Mouse (Mus musculus) MEL (cell line): ENCODE results near the gene Kcnb1. TPM values are rescaled to one million over a fixed set of nuclear protein-coding genes. Genes with fewer than 3 reads are reported as not detected.

Experiments
- DNase-seq: peaks from one replicate; pipeline ENCODE4 v3.0.0; 2011; ENCODE audit warnings: low read depth, low spot score
- H3K27ac ChIP-seq: 2 replicates; pipeline ENCODE4 v1.5.1; 2012; ENCODE audit warnings: low read depth, mild to moderate bottlenecking, control low read depth, low read length, moderate library complexity; ENCODE audit not compliant: control insufficient read depth
- H3K27me3 ChIP-seq, 2 experiments: fragments of 150-350 bp in 1 of 2; sonication (generic) in 1 of 2; 2 replicates each; pipeline ENCODE4 v1.6.1; 2012; ENCODE audit warnings: low read length in 2 of 2, mild to moderate bottlenecking in 2 of 2, improper control_type of control experiment in 1 of 2, moderate library complexity in 1 of 2; ENCODE audit not compliant: insufficient read depth in 2 of 2, control insufficient read depth in 1 of 2
- H3K36me3 ChIP-seq, 2 experiments: 2 replicates each; pipeline ENCODE4 v1.6.1; 2012 to 2014; ENCODE audit warnings: low read length in 2 of 2, improper control_type of control experiment in 1 of 2, inconsistent platforms in 1 of 2, mild to moderate bottlenecking in 1 of 2; ENCODE audit not compliant: insufficient read depth in 2 of 2, control insufficient read depth in 1 of 2
- H3K4me1 ChIP-seq, 2 experiments: fragments of 150-350 bp in 1 of 2; sonication (generic) in 1 of 2; 2 replicates each; pipeline ENCODE4 v1.6.1; 2012; ENCODE audit warnings: low read length in 2 of 2, improper control_type of control experiment in 1 of 2, mild to moderate bottlenecking in 1 of 2; ENCODE audit not compliant: insufficient read depth in 2 of 2, control insufficient read depth in 1 of 2
- H3K4me3 ChIP-seq, 2 experiments: fragments of 150-350 bp in 1 of 2; sonication (generic) in 1 of 2; 2 replicates each; pipeline ENCODE4 v1.5.1; 2012; ENCODE audit warnings: low read depth in 2 of 2, low read length in 2 of 2, mild to moderate bottlenecking in 2 of 2, moderate library complexity in 2 of 2, control low read depth in 1 of 2, improper control_type of control experiment in 1 of 2; ENCODE audit not compliant: control insufficient read depth in 1 of 2, insufficient read depth in 1 of 2
- H3K79me2 ChIP-seq: 2 replicates; pipeline ENCODE4 v1.6.1; 2012; ENCODE audit warnings: mild to moderate bottlenecking, low read length, moderate library complexity; ENCODE audit not compliant: control insufficient read depth, poor library complexity, insufficient read depth
- H3K9ac ChIP-seq: 2 replicates; pipeline ENCODE4 v1.6.1; 2012; ENCODE audit warnings: low read depth, mild to moderate bottlenecking, control low read depth, low read length, moderate library complexity; ENCODE audit not compliant: control insufficient read depth, poor library complexity, severe bottlenecking
- H3K9me3 ChIP-seq: fragments of 150-350 bp; sonication (generic); replicated peaks from 2 replicates; pipeline ENCODE4 v1.6.1; 2012; ENCODE audit warnings: mild to moderate bottlenecking, low read length, improper control_type of control experiment, moderate library complexity; ENCODE audit not compliant: insufficient read depth
- BHLHE40 ChIP-seq: IDR thresholded peaks from 2 replicates; pipeline ENCODE4 v1.6.1; 2012; ENCODE audit warnings: low read depth, mild to moderate bottlenecking, inconsistent platforms, low read length, improper control_type of control experiment, borderline replicate concordance
- CHD2 ChIP-seq: IDR thresholded peaks from 2 replicates; pipeline ENCODE4 v1.6.1; 2011; ENCODE audit warnings: low read length, improper control_type of control experiment
- CTCF ChIP-seq, 3 experiments: IDR thresholded peaks in 2 of 3; conservative IDR thresholded peaks in 1 of 3; 2 replicates each; pipeline ENCODE4 v1.5.1; 2011 to 2012; ENCODE audit warnings: low read length in 3 of 3, low read depth in 2 of 3, mild to moderate bottlenecking in 2 of 3, improper control_type of control experiment in 1 of 3, inconsistent platforms in 1 of 3, mixed read lengths in 1 of 3, moderate library complexity in 1 of 3; ENCODE audit not compliant: control insufficient read depth in 1 of 3, insufficient read depth in 1 of 3, poor library complexity in 1 of 3, severe bottlenecking in 1 of 3
- EP300 ChIP-seq, 2 experiments: IDR thresholded peaks; 2 replicates each; pipeline ENCODE4 v1.6.1; 2011; ENCODE audit warnings: improper control_type of control experiment in 2 of 2, low read length in 2 of 2, low read depth in 1 of 2, mild to moderate bottlenecking in 1 of 2
- GATA1 ChIP-seq: IDR thresholded peaks from 2 replicates; pipeline ENCODE4 v1.6.1; 2011; ENCODE audit warnings: low read depth, low read length, improper control_type of control experiment
- HCFC1 ChIP-seq: IDR thresholded peaks from 2 replicates; pipeline ENCODE4 v1.6.1; 2012; ENCODE audit warnings: low read depth, mild to moderate bottlenecking, inconsistent platforms, low read length, improper control_type of control experiment, moderate library complexity
- KAT2A ChIP-seq: conservative IDR thresholded peaks from 2 replicates; pipeline ENCODE4 v1.6.1; 2012; ENCODE audit warnings: low read depth, low read length, improper control_type of control experiment, inconsistent platforms
- MAFK ChIP-seq: IDR thresholded peaks from 2 replicates; pipeline ENCODE4 v1.6.1; 2011; ENCODE audit warnings: low read depth, mild to moderate bottlenecking, low read length, improper control_type of control experiment, borderline replicate concordance
- MAX ChIP-seq: IDR thresholded peaks from 2 replicates; pipeline ENCODE4 v1.6.1; 2011; ENCODE audit warnings: low read length, improper control_type of control experiment
- MAZ ChIP-seq: IDR thresholded peaks from 2 replicates; pipeline ENCODE4 v1.6.1; 2012; ENCODE audit warnings: low read depth, mild to moderate bottlenecking, inconsistent platforms, low read length, improper control_type of control experiment
- MEF2A ChIP-seq: IDR thresholded peaks from 2 replicates; pipeline ENCODE4 v1.6.1; 2014; ENCODE audit warnings: low read depth, mild to moderate bottlenecking, inconsistent platforms, low read length, improper control_type of control experiment; ENCODE audit not compliant: poor library complexity, insufficient replicate concordance, severe bottlenecking; ENCODE audit errors: extremely low read depth
- MYB ChIP-seq: IDR thresholded peaks from 2 replicates; pipeline ENCODE4 v1.6.1; 2011; ENCODE audit warnings: mild to moderate bottlenecking, low read depth, low read length, improper control_type of control experiment
- MYC ChIP-seq: IDR thresholded peaks from 2 replicates; pipeline ENCODE4 v1.6.1; 2011; ENCODE audit warnings: low read depth, mild to moderate bottlenecking, low read length, improper control_type of control experiment, moderate library complexity
- NELFE ChIP-seq: IDR thresholded peaks from 2 replicates; pipeline ENCODE4 v1.6.1; 2011; ENCODE audit warnings: low read depth, low read length, improper control_type of control experiment
- POLR2A ChIP-seq, 2 experiments: IDR thresholded peaks; 2 replicates each; pipeline ENCODE4 v1.6.1; 2011 to 2012; ENCODE audit warnings: low read length in 2 of 2, mild to moderate bottlenecking in 2 of 2, control low read depth in 1 of 2, improper control_type of control experiment in 1 of 2, low read depth in 1 of 2, moderate library complexity in 1 of 2; ENCODE audit not compliant: control insufficient read depth in 1 of 2, insufficient read depth in 1 of 2, poor library complexity in 1 of 2
- POLR2AphosphoS2 ChIP-seq: IDR thresholded peaks from 2 replicates; pipeline ENCODE4 v1.6.1; 2011; ENCODE audit warnings: low read length, improper control_type of control experiment
- POLR2AphosphoS5 ChIP-seq: IDR thresholded peaks from 2 replicates; pipeline ENCODE4 v1.6.1; 2012; ENCODE audit warnings: low read depth, borderline replicate concordance, mild to moderate bottlenecking, inconsistent platforms, low read length, moderate library complexity, mixed read lengths
- SIN3A ChIP-seq: IDR thresholded peaks from 2 replicates; pipeline ENCODE4 v1.6.1; 2012; ENCODE audit warnings: low read length, improper control_type of control experiment, inconsistent platforms
- SMC3 ChIP-seq: IDR thresholded peaks from 2 replicates; pipeline ENCODE4 v1.6.1; 2011; ENCODE audit warnings: low read depth, low read length, improper control_type of control experiment
- TAL1 ChIP-seq: IDR thresholded peaks from 2 replicates; pipeline ENCODE4 v1.6.1; 2012; ENCODE audit warnings: mild to moderate bottlenecking, inconsistent platforms, low read length, moderate library complexity, mixed read lengths
- TCF12 ChIP-seq: IDR thresholded peaks from 2 replicates; pipeline ENCODE4 v1.6.1; 2014; ENCODE audit warnings: low read depth, mild to moderate bottlenecking, inconsistent platforms, low read length, improper control_type of control experiment, moderate library complexity
- USF1 ChIP-seq: IDR thresholded peaks from 2 replicates; pipeline ENCODE4 v1.6.1; 2014; ENCODE audit warnings: low read depth, mild to moderate bottlenecking, inconsistent platforms, low read length, improper control_type of control experiment, moderate library complexity
- USF2 ChIP-seq, 2 experiments: IDR thresholded peaks; 2 replicates each; pipeline ENCODE4 v1.6.1; 2011 to 2012; ENCODE audit warnings: improper control_type of control experiment in 2 of 2, low read length in 2 of 2, borderline replicate concordance in 1 of 2, inconsistent platforms in 1 of 2, low read depth in 1 of 2, mild to moderate bottlenecking in 1 of 2; ENCODE audit not compliant: insufficient read depth in 1 of 2
- ZKSCAN1 ChIP-seq: IDR thresholded peaks from 2 replicates; pipeline ENCODE4 v1.6.1; 2012; ENCODE audit warnings: low read depth, mild to moderate bottlenecking, inconsistent platforms, low read length, improper control_type of control experiment, moderate library complexity
- ZMIZ1 ChIP-seq: IDR thresholded peaks from 2 replicates; pipeline ENCODE4 v1.6.1; 2012; ENCODE audit warnings: low read depth, mild to moderate bottlenecking, inconsistent platforms, low read length, improper control_type of control experiment, moderate library complexity
- polyA plus RNA-seq, 2 experiments: library from polyadenylated mRNA; stranded (reverse) in 1 of 2; unstranded in 1 of 2; fragments of >175 nt in 1 of 2; fragments of >200 nt in 1 of 2; gene quantifications; 2 replicates each; pipeline versions ENCODE4 v1.2.1 to v1.2.4; 2012; ENCODE audit warnings: low replicate concordance in 2 of 2, low read depth in 1 of 2; ENCODE audit not compliant: insufficient read length in 2 of 2, insufficient read depth in 1 of 2, missing spikeins in 1 of 2
- total RNA-seq: library from RNA; depleted of rRNA; stranded (reverse); fragments of 300-350 nt; gene quantifications from 2 replicates; pipeline ENCODE4 v1.2.3, GENCODE M21; 2012

Kcnb1 gene
- total and polyA plus RNA-seq, 3 experiments: 0.39 to 3.6 TPM; not detected in 1

DNA sequence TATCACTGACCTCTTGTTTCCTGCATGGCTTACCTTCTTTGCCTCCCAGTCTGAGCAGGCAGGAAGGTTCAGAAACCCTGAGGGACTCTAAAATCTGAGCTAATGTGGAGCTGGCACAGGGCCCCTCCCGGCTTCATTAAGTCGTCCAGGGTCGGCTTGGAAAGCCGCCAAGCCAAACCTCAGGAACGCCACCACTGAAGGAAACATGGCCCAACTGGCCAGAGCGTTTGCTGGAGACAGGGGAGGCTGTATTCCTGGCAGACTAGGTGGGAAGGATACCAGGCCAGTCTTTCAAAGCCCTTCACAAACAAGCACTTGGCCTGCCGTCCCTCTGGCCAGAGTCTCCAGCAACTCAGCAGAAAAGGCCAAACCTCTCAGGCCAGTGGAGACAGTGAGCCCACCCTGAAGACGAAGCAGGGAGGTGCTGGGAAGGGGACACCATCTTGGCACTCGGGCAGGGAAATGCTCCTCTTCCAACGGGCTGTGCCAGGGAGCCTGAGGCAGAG lies 27.4 kb downstream of the Kcnb1 start:
- H3K9me3 ChIP-seq: no peaks in the 10 kb centered on the region
- no peaks in the 10 kb centered on the region; a peak in 1 of 4 replicates for H3K27me3 ChIP-seq
- TF ChIP-seq BHLHE40 (no peak), POLR2AphosphoS5 (no peak), KAT2A (no peak), MAZ (no peak), SMC3 (no peak), USF2 (IDR thresholded peaks at IDR 0.05; ENCODE audit: borderline replicate concordance in 1 of 2, insufficient read depth in 1 of 2, low read depth in 1 of 2, low read length in 2 of 2) (no peak), SIN3A (no peak), CHD2 (no peak), CTCF (IDR thresholded peaks at IDR 0.05 in 2 of 3, conservative IDR thresholded peaks at IDR 0.05 in 1 of 3; ENCODE audit: control insufficient read depth in 1 of 3, insufficient read depth in 1 of 3, low read depth in 2 of 3, low read length in 3 of 3, poor library complexity in 1 of 3, severe bottlenecking in 1 of 3) (no peak), MEF2A (no peak), EP300 (IDR thresholded peaks at IDR 0.05; ENCODE audit: low read depth in 1 of 2, low read length in 2 of 2) (no peak), MAFK (no peak), ZKSCAN1 (no peak), NELFE (no peak)
- TF ChIP-seq, all 39 proteins: peak for 0
- H3K4me3 ChIP-seq: no peak overlapping the region
- no peak overlapping the region for H3K27ac ChIP-seq
- no peak overlapping the region for H3K9ac ChIP-seq
- H3K79me2 ChIP-seq: no peaks in the 10 kb centered on the region
- H3K36me3 ChIP-seq: no peaks in the 10 kb centered on the region
- no peaks in the 10 kb centered on the region for H3K4me1 ChIP-seq
- no peak for DNase-seq

DNA sequence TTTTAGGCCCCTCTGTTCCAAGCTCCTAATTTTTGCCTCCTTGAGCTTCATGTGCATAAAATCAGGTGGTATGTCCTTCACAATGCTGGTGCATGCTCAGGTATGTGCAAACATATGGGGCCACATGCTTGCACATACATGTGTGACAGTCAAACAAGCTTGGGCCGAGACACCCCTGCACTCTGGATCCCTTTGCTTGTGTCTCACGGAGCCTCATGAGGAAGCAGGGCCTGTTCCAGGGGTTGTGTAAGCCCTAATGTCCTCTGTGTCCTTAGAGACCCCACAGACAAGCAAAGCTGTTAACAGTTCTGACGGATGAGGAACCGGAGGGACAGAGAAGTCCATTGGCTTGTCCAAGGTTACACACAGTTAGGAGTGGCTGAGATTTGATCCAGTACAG lies 30.2 kb downstream of the Kcnb1 start:
- H3K9ac ChIP-seq: no peak overlapping the region
- no peaks in the 10 kb centered on the region for H3K36me3 ChIP-seq
- H3K4me3 ChIP-seq: no peak overlapping the region
- no peak overlapping the region for H3K27ac ChIP-seq
- no peak for DNase-seq
- peaks cover 0 to 6% of the 10 kb centered on the region in 2 experiments; a peak in 2 of 4 replicates for H3K4me1 ChIP-seq
- TF ChIP-seq SIN3A: no peak
- TF ChIP-seq MYC: no peak
- TF ChIP-seq TCF12: no peak
- no peak for TF ChIP-seq POLR2A (IDR thresholded peaks at IDR 0.05; ENCODE audit: control insufficient read depth in 1 of 2, insufficient read depth in 1 of 2, low read depth in 1 of 2, low read length in 2 of 2, poor library complexity in 1 of 2)
- no peak for TF ChIP-seq HCFC1
- no peak for TF ChIP-seq GATA1
- TF ChIP-seq EP300 (IDR thresholded peaks at IDR 0.05; ENCODE audit: low read depth in 1 of 2, low read length in 2 of 2): no peak
- TF ChIP-seq MYB: no peak
- TF ChIP-seq POLR2AphosphoS2: no peak
- no peak for TF ChIP-seq NELFE
- TF ChIP-seq TAL1: no peak
- no peak for TF ChIP-seq KAT2A
- TF ChIP-seq USF1: no peak
- no peak for TF ChIP-seq MAX
- no peak for TF ChIP-seq ZMIZ1
- no peak for TF ChIP-seq CHD2
- no peaks in the 10 kb centered on the region for H3K79me2 ChIP-seq
- no peaks in the 10 kb centered on the region for H3K27me3 ChIP-seq
- H3K9me3 ChIP-seq: no peaks in the 10 kb centered on the region
